Mouse (Mus musculus) small intestine, adult 2 months (tissue): Measurements from ENCODE around the gene Rbp2.

ENCODE experiments used
- CTCF ChIP-seq: fragments of 200-500 bp; IDR thresholded peaks from 2 replicates; pipeline ENCODE4 v1.5.1; 2012; ENCODE audit warnings: low read depth, mild to moderate bottlenecking, control low read depth, inconsistent platforms, low read length, moderate library complexity, mixed read lengths; ENCODE audit not compliant: insufficient replicate concordance, insufficient read length; ENCODE audit errors: extremely low read depth
- POLR2A ChIP-seq: fragments of 200-500 bp; IDR thresholded peaks from 2 replicates; pipeline ENCODE4 v1.6.1; 2012; ENCODE audit warnings: low read depth, mild to moderate bottlenecking, control low read depth, inconsistent platforms, low read length, moderate library complexity

- no peak for TF ChIP-seq CTCF
- TF ChIP-seq POLR2A = no peak
Measured at GRCm38 (mm10) chr9:98523872-98524271, 38.0 kb downstream of the Rbp2 start.
